ENCODE assay signal across 8 mouse cellular contexts in the genomic region with DNA sequence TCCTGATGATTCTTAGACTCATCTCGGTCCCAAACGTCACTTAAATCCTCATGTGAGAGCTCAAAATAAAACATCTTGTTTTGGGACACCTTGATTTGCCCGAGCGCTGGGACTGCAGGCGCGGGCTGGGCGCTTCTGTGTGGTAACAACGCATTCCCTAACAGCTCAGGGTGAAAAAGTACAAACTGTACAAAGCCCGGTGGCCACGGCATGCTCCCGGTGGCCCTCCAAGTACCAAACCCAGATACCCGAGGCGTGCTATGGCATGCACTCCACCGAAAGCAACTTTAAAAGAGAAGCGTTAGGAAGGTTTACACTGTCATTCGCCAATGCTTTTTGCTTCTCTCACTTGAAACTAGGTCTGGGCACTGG. TPM values are rescaled to one million over a fixed set of nuclear protein-coding genes. Genes with fewer than 3 reads are reported as not detected.
DNase-seq lines count a peak whose midpoint lies in the region; ATAC-seq and TF ChIP-seq lines count a peak whose summit lies in the region.

No protein-coding gene starts in this region.

- H3K36me3 ChIP-seq in kidney, embryonic 15.5 days = no peaks in the 10 kb centered on the region
- no peaks in the 10 kb centered on the region for H3K36me3 ChIP-seq in limb, embryonic 11.5 days (ENCODE audit: control insufficient read depth, insufficient read depth, low read length)
- no peaks in the 10 kb centered on the region for H3K36me3 ChIP-seq in midbrain, postnatal 0 days (ENCODE audit: insufficient read depth, low read length)

- no peak overlapping the region for H3K27ac ChIP-seq in kidney, embryonic 15.5 days
- H3K27ac ChIP-seq in embryonic fibroblast, embryonic 13.5 days (ENCODE audit: insufficient read depth, low read length) = no peak overlapping the region; the same call in 1 of the 2 replicates
- no peak overlapping the region for H3K27ac ChIP-seq in limb, embryonic 11.5 days (replicated peaks; ENCODE audit: low read depth, low read length)
- H3K27ac ChIP-seq in midbrain, postnatal 0 days (ENCODE audit: low read depth, low read length) = no peak overlapping the region

- peak overlapping the region; percentile 86 for H3K4me2 ChIP-seq in kidney, embryonic 15.5 days
- H3K4me2 ChIP-seq in limb, embryonic 11.5 days (ENCODE audit: low read depth, severe bottlenecking) = peak overlapping the region; percentile 70
- peak overlapping the region; percentile 61 for H3K4me2 ChIP-seq in midbrain, postnatal 0 days (ENCODE audit: low read depth, low read length, poor library complexity, severe bottlenecking)

- peaks cover 31% of the 10 kb centered on the region for H3K4me1 ChIP-seq in kidney, embryonic 15.5 days
- no peaks in the 10 kb centered on the region; the same call in 1 of the 2 replicates for H3K4me1 ChIP-seq in embryonic fibroblast, embryonic 13.5 days (ENCODE audit: control insufficient read depth, insufficient read depth, low read length)
- H3K4me1 ChIP-seq in limb, embryonic 11.5 days (ENCODE audit: control insufficient read depth, insufficient read depth, low read length) = peaks cover 6% of the 10 kb centered on the region; the same call in 1 of the 2 replicates
- no peaks in the 10 kb centered on the region for H3K4me1 ChIP-seq in midbrain, postnatal 0 days (ENCODE audit: insufficient read depth, low read length)

- H3K9me3 ChIP-seq in kidney, embryonic 15.5 days (replicated peaks) = no peaks in the 10 kb centered on the region
- H3K9me3 ChIP-seq in limb, embryonic 11.5 days (ENCODE audit: control insufficient read depth, low read length) = no peaks in the 10 kb centered on the region; the same call in 1 of the 2 replicates
- no peaks in the 10 kb centered on the region for H3K9me3 ChIP-seq in midbrain, postnatal 0 days (ENCODE audit: low read length)

- H3K4me3 ChIP-seq in kidney, embryonic 15.5 days (replicated peaks) = peak overlapping the region; percentile 51
- peak overlapping the region; percentile 59 for H3K4me3 ChIP-seq in embryonic fibroblast, embryonic 13.5 days (ENCODE audit: insufficient read depth, low read length)
- H3K4me3 ChIP-seq in limb, embryonic 11.5 days (ENCODE audit: low read depth, low read length) = peak overlapping the region; percentile 47
- H3K4me3 ChIP-seq in midbrain, postnatal 0 days (ENCODE audit: low read depth, low read length) = peak overlapping the region; percentile 42; the same call in 1 of the 2 replicates

- no peak for DNase-seq in kidney, adult 11 months
- no peak for DNase-seq in limb, embryonic 11.5 days (ENCODE audit: low spot score)
- no peak for DNase-seq in midbrain, postnatal 0 days (ENCODE audit: low spot score)
- DNase-seq in layer of hippocampus, postnatal 36 days = no peak
- DNase-seq in cerebellum, postnatal 4 days (ENCODE audit: low spot score in 2 of 2) = no peak
- DNase-seq in urinary bladder, postnatal 36 days (ENCODE audit: low spot score in 2 of 2) = no peak

- H3K9ac ChIP-seq in kidney, embryonic 15.5 days = no peak overlapping the region
- no peak overlapping the region for H3K9ac ChIP-seq in limb, embryonic 11.5 days (ENCODE audit: low read length)
- no peak overlapping the region for H3K9ac ChIP-seq in midbrain, postnatal 0 days (replicated peaks; ENCODE audit: low read length, poor library complexity, severe bottlenecking)

- WGBS in kidney, embryonic 15.5 days = 10% methylated on average over 16 of the region's 16 CpGs
- 10% methylated on average over 16 of the region's 16 CpGs for WGBS in limb, embryonic 11.5 days
- 15% methylated on average over 16 of the region's 16 CpGs for WGBS in midbrain, postnatal 0 days

- TF ChIP-seq POLR2A in embryonic fibroblast, embryonic 13.5 days (IDR thresholded peaks at IDR 0.05; ENCODE audit: low read depth, low read length) = no peak

- ATAC-seq in kidney, embryonic 15.5 days (replicated peaks; ENCODE audit: low FRiP score) = no peak
- ATAC-seq in limb, embryonic 11.5 days (ENCODE audit: insufficient number of reproducible peaks, low FRiP score, low TSS enrichment, low read depth) = no peak
- ATAC-seq in midbrain, postnatal 0 days (ENCODE audit: low FRiP score) = no peak

- peaks cover 78% of the 10 kb centered on the region for H3K27me3 ChIP-seq in kidney, embryonic 15.5 days
- peaks cover 50% of the 10 kb centered on the region for H3K27me3 ChIP-seq in limb, embryonic 11.5 days (ENCODE audit: control insufficient read depth, insufficient read depth, low read length)
- H3K27me3 ChIP-seq in midbrain, postnatal 0 days (ENCODE audit: insufficient read depth, low read length) = peaks cover 55% of the 10 kb centered on the region

- no peak for TF ChIP-seq CTCF in embryonic fibroblast, embryonic 13.5 days (IDR thresholded peaks at IDR 0.05; ENCODE audit: borderline replicate concordance, insufficient read depth, low read length)
- TF ChIP-seq CTCF in midbrain, postnatal 0 days (IDR thresholded peaks at IDR 0.05) = no peak

RNA-seq across cellular contexts. Expression of a gene that starts 0.5 kb away (rescaled TPM):
- polyA plus RNA-seq in kidney, embryonic 15.5 days (2015; fragmentation: Nextera tagmentation; extraction: Ambion mirVana) = 13.4 and 14.3 TPM in 2 replicates
- 195 and 242 TPM in 2 replicates for polyA plus RNA-seq in embryonic fibroblast, embryonic 13.5 days (2011; ENCODE audit: insufficient read length, low read depth, missing spikeins)
- polyA plus RNA-seq in limb, embryonic 11.5 days (2014; fragmentation: Nextera tagmentation; extraction: Ambion mirVana) = 6.5 and 8.3 TPM in 2 replicates
- total RNA-seq in midbrain, postnatal 0 days (2014; rRNA removed) = 23.5 and 31.8 TPM in 2 replicates
- 32.9 and 33.3 TPM in 2 replicates for polyA plus RNA-seq in midbrain, postnatal 0 days (2015; fragmentation: Nextera tagmentation; extraction: Ambion mirVana)
- total RNA-seq in layer of hippocampus, postnatal 36 days (2021) = 100 to 1,000 TPM; 221 to 291 TPM
